Mouse (Mus musculus) forebrain, embryonic 12.5 days (tissue): ENCODE measurements at regions not wholly inside any gene's neighbourhood (a gene's known extent, or its start where the extent isn't known, plus 50 kb on each side); places are given as distances from the start of the nearest gene placed in this dataset.
A peak's percentile ranks its signal among the peaks of the same experiment; 100 is the strongest.

Experiments
- ATAC-seq: fragments of 200-750 bp; cut with Nextera tagmentation; 2 replicates; pipeline ENCODE4 v1.8.0; 2017; ENCODE audit warnings: moderate TSS enrichment; ENCODE audit not compliant: low FRiP score
- H3K27ac ChIP-seq: fragments of 300-500 bp; sonication (generic); 2 replicates; pipeline ENCODE4 v1.5.1; 2016; ENCODE audit warnings: mild to moderate bottlenecking
- H3K27me3 ChIP-seq: fragments of 300-500 bp; sonication (generic); 2 replicates; pipeline ENCODE4 v1.6.1; 2016; ENCODE audit warnings: mild to moderate bottlenecking
- H3K36me3 ChIP-seq: fragments of 300-500 bp; sonication (generic); replicated peaks from 2 replicates; pipeline ENCODE4 v1.6.1; 2016; ENCODE audit warnings: mild to moderate bottlenecking
- H3K4me1 ChIP-seq: fragments of 300-500 bp; sonication (generic); 2 replicates; pipeline ENCODE4 v1.6.1; 2016
- H3K4me2 ChIP-seq: fragments of 300-500 bp; sonication (generic); 2 replicates; pipeline ENCODE4 v1.6.1; 2016; ENCODE audit warnings: mild to moderate bottlenecking, moderate library complexity
- H3K4me3 ChIP-seq: fragments of 300-500 bp; sonication (generic); replicated peaks from 2 replicates; pipeline ENCODE4 v1.5.1; 2016; ENCODE audit warnings: mild to moderate bottlenecking
- H3K9ac ChIP-seq: fragments of 300-500 bp; sonication (generic); 2 replicates; pipeline ENCODE4 v1.6.1; 2016; ENCODE audit warnings: mild to moderate bottlenecking
- H3K9me3 ChIP-seq: fragments of 300-500 bp; sonication (generic); 2 replicates; pipeline ENCODE4 v1.6.1; 2016
- WGBS: fragments of 180-500 bp; shearing (Covaris S2); methylation state at CpG from one replicate; pipeline ENCODE4 v1.1.7; 2016; 5-methylcytosine and 5-hydroxymethylcytosine counted together

DNA sequence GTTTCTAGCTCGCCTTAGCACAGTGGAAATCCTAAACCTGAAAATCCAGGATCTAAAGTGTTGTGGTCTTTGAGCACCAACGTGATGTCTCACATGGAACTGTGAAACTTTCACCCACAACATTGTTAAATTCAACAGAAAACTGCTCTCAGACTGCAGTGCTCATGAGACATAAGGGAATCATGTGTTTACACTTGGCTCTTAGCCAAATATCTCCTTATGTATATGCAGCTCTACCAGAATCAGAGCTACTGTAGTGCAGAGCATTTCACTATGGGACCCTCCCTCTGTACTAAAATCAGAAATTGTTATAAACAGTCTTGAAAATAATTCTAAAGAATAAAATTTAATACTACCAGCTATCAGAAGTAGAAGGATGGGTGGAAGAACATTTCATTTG is 778.8 kb upstream of the Fam84a start:
- no peaks in the 10 kb centered on the region for H3K27me3 ChIP-seq
- no peak overlapping the region for H3K27ac ChIP-seq
- H3K9ac ChIP-seq = no peak overlapping the region
- H3K4me2 ChIP-seq = no peak overlapping the region
- WGBS = 83% methylated on average over 2 of the region's 2 CpGs
- ATAC-seq = no peak
- no peak overlapping the region for H3K4me3 ChIP-seq
- no peaks in the 10 kb centered on the region for H3K36me3 ChIP-seq
- no peaks in the 10 kb centered on the region; the same call in 1 of the 2 replicates for H3K4me1 ChIP-seq
- no peaks in the 10 kb centered on the region for H3K9me3 ChIP-seq

DNA sequence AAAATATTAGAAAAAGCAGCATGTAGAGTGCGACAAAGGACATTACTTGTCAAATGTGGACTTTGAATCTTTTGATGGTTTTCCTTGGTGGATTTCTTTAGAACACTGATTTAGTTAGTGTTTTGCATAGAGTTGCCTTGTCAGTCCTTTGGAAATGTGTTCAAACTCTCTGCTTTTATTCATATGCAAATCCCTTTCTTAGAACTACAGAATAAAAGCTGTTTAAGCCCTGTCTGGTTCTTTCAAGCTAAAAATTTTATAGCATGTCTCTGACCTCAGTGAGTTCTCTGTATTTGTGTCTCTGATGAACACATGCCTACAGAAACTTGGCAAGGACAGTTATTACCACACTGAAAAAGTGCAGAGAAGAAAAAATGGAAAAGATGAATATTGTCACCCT is 775.7 kb upstream of the Fam84a start:
- Histone ChIP-seq H3K9ac (no peak overlapping the region), H3K4me3 (no peak overlapping the region), H3K27ac (no peak overlapping the region), H3K4me1 (no peaks in the 10 kb centered on the region; the same call in 1 of the 2 replicates), H3K36me3 (no peaks in the 10 kb centered on the region), H3K4me2 (no peak overlapping the region), H3K27me3 (no peaks in the 10 kb centered on the region), H3K9me3 (no peaks in the 10 kb centered on the region)
- ATAC-seq = peak; percentile 61
- WGBS = 27% methylated on average over 1 of the region's 1 CpGs

GRCm38 (mm10) chr12:14923768-14924167 is 771.9 kb upstream of the Fam84a start:
- Histone ChIP-seq H3K27ac (no peak overlapping the region), H3K4me3 (no peak overlapping the region), H3K4me1 (no peaks in the 10 kb centered on the region; the same call in 1 of the 2 replicates), H3K9ac (no peak overlapping the region), H3K27me3 (no peaks in the 10 kb centered on the region), H3K4me2 (no peak overlapping the region), H3K36me3 (no peaks in the 10 kb centered on the region), H3K9me3 (no peaks in the 10 kb centered on the region)
- ATAC-seq = no peak

- Histone ChIP-seq H3K4me3 (no peak overlapping the region), H3K9ac (no peak overlapping the region), H3K27me3 (no peaks in the 10 kb centered on the region), H3K4me2 (no peak overlapping the region), H3K4me1 (no peaks in the 10 kb centered on the region), H3K27ac (no peak overlapping the region), H3K36me3 (no peaks in the 10 kb centered on the region), H3K9me3 (no peaks in the 10 kb centered on the region)
- ATAC-seq = no peak
- WGBS = 85% methylated on average over 4 of the region's 4 CpGs
These were observed 760.1 kb upstream of the Fam84a start for GRCm38 (mm10) chr12:14911931-14912330.

- Histone ChIP-seq H3K27me3 (no peaks in the 10 kb centered on the region), H3K4me2 (no peak overlapping the region), H3K4me3 (no peak overlapping the region), H3K27ac (no peak overlapping the region), H3K9ac (no peak overlapping the region), H3K9me3 (no peaks in the 10 kb centered on the region), H3K36me3 (no peaks in the 10 kb centered on the region), H3K4me1 (no peaks in the 10 kb centered on the region)
- 85% methylated on average over 4 of the region's 4 CpGs for WGBS
- ATAC-seq = no peak
These were observed 731.3 kb upstream of the Fam84a start for GRCm38 (mm10) chr12:14883136-14883535.

DNA sequence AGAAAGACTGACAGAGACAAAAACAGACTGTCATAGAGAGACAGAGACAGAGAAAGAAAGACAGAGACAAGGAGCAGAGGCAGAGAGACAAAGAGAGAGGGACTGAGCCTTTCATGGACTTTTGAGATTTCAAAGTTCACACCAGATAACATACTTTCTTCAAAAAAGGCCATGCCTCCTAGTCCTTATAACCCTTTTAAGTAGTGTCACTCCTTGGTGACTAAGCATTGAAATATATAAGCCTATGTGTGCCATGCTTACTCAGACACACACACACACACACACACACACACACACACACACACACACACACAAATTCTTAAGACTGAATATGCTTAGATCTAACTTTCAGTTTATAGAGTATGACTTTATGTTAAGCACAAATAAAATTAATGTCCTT is 728.6 kb upstream of the Fam84a start:
- H3K9me3 ChIP-seq = no peaks in the 10 kb centered on the region
- no peaks in the 10 kb centered on the region for H3K27me3 ChIP-seq
- H3K27ac ChIP-seq = no peak overlapping the region
- no peak overlapping the region for H3K4me2 ChIP-seq
- H3K9ac ChIP-seq = no peak overlapping the region
- no peak for ATAC-seq
- peaks cover 3% of the 10 kb centered on the region; the same call in 1 of the 2 replicates for H3K4me1 ChIP-seq
- no peak overlapping the region for H3K4me3 ChIP-seq
- no peaks in the 10 kb centered on the region for H3K36me3 ChIP-seq

DNA sequence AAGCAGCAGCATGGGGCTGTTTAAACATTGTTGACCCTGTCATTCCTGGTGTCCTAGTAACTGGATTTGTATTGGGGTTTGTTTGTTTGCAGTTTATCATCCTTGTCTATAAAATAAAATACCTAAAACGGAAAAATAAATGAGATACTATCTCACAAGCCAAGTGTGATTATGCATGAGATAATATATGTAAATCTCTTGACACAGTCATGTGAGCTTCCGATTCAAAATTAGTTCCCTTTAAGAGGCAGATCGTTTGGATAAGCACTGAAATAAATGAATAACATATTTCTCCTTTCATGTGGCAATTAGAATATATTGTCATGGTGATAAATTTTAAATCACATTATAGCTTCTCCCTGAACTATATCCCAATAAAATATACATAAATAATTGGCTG is 723.4 kb upstream of the Fam84a start:
- Histone ChIP-seq H3K9ac (no peak overlapping the region), H3K4me3 (no peak overlapping the region), H3K36me3 (no peaks in the 10 kb centered on the region), H3K27ac (no peak overlapping the region), H3K9me3 (no peaks in the 10 kb centered on the region), H3K27me3 (no peaks in the 10 kb centered on the region), H3K4me2 (no peak overlapping the region), H3K4me1 (peaks cover 3% of the 10 kb centered on the region; the same call in 1 of the 2 replicates)
- WGBS = 48% methylated on average over 3 of the region's 3 CpGs
- no peak for ATAC-seq

DNA sequence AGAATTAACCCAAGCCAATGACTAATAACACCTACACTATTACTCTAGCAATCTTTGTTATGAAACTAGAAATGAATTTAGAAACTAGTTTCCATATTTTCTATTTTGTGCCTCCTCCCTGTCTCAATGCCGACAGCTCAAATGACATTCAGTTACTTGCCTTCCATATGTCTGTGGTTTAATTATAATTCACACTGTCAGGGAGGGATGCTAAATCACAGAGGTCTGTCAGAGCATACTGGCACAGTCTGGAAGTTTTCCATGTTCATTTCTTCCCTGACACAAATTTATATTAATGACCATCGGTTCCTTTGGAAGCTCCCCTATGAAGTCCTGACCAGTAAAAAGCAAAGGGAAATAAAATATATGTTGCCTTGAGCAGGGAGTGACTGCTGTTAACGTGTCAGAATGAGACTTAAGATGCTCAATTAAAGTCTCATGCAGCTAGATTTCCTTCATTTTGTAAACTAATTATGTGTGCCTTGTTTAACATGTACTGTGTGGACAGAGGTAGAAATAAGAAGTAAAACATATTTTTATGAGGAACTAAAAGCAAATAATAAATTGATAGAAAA is 719.6 kb upstream of the Fam84a start:
- H3K27ac ChIP-seq = no peak overlapping the region
- H3K4me3 ChIP-seq = no peak overlapping the region
- no peaks in the 10 kb centered on the region for H3K27me3 ChIP-seq
- H3K9ac ChIP-seq = no peak overlapping the region
- no peaks in the 10 kb centered on the region for H3K36me3 ChIP-seq
- no peaks in the 10 kb centered on the region for H3K9me3 ChIP-seq
- WGBS = 81% methylated on average over 3 of the region's 3 CpGs
- no peak for ATAC-seq
- peaks cover 3% of the 10 kb centered on the region; the same call in 1 of the 2 replicates for H3K4me1 ChIP-seq
- H3K4me2 ChIP-seq = no peak overlapping the region

DNA sequence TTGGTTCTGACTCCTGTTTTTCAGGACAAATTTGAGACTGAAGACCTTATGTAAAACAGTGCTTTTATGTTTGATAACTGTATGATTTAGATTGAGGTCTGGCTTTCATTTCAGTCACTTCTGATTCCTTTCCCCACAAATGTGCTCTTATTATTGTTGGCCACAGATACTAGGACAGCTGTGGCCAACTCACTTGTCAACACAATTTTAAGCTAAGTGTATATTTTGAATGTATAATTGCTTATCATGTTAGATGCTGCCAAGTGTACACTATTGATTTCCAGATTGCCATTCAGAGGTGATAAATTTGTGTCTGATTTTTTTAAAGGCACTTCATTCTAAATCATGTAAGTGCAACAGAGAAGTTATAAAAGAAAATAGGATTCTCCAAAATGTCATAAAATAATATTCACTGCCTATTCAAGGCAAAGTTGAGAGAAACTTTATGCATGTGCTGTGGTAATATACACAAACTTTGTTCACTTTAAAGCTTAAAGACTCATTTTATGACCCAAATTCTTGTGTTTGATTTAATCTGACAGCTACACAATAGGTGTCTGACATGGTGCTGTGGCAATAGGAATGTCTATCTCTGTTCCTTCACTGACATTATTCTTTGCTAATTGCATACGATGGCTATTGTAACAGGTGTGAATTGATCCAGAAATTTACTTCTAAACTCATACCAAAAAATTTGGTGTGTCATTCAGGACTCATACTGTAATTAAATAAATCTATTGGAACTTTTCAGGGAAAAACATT is 708.1 kb upstream of the Fam84a start:
- Histone ChIP-seq H3K9me3 (no peaks in the 10 kb centered on the region), H3K4me1 (no peaks in the 10 kb centered on the region), H3K27ac (no peak overlapping the region), H3K4me2 (no peak overlapping the region), H3K36me3 (no peaks in the 10 kb centered on the region), H3K9ac (no peak overlapping the region), H3K4me3 (no peak overlapping the region), H3K27me3 (no peaks in the 10 kb centered on the region)
- no peak for ATAC-seq
- 52% methylated on average over 1 of the region's 1 CpGs for WGBS

DNA sequence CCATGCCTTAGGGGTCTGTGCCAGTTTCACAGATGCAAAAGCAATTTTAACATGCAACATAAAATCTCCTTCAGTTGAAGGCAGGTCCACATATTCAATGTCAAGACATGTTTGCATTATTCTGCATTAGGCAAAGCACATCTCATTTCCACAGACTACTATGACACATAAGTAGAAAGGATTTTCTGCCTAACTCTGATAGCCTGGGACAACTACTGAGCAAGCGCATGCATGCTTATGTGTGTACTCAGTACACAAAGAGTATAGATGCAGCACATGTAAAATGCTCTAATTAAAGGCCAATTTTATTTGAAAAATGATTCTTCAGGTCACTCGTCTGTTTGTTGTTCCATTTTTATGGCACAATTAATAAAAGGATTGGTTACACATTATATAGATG is 707.2 kb upstream of the Fam84a start:
- H3K4me3 ChIP-seq = no peak overlapping the region
- H3K9ac ChIP-seq = no peak overlapping the region
- H3K4me2 ChIP-seq = no peak overlapping the region
- WGBS = 89% methylated on average over 2 of the region's 2 CpGs
- no peaks in the 10 kb centered on the region for H3K9me3 ChIP-seq
- H3K36me3 ChIP-seq = no peaks in the 10 kb centered on the region
- H3K27me3 ChIP-seq = no peaks in the 10 kb centered on the region
- no peak for ATAC-seq
- no peak overlapping the region for H3K27ac ChIP-seq
- H3K4me1 ChIP-seq = no peaks in the 10 kb centered on the region

GRCm38 (mm10) chr12:14835510-14835909 is 683.7 kb upstream of the Fam84a start:
- Histone ChIP-seq H3K27ac (no peak overlapping the region), H3K4me2 (no peak overlapping the region), H3K9ac (no peak overlapping the region), H3K4me3 (no peak overlapping the region), H3K4me1 (no peaks in the 10 kb centered on the region), H3K9me3 (no peaks in the 10 kb centered on the region), H3K36me3 (no peaks in the 10 kb centered on the region), H3K27me3 (no peaks in the 10 kb centered on the region)
- ATAC-seq = no peak
